Mouse (Mus musculus) adrenal gland, postnatal 10 days (tissue): Measurements from ENCODE around the gene Sult3a2. TPM values are rescaled to one million over a fixed set of nuclear protein-coding genes. Genes with fewer than 3 reads are reported as not detected.
"Not testable (repeated sequence)": the region's sequence is repeated elsewhere in the genome, so short reads cannot be mapped to it uniquely, and the experiment has no call there.

Experiments used
- DNase-seq: peaks from one replicate; pipeline ENCODE4 v3.0.0; 2021; ENCODE audit warnings: mixed read lengths
- long read RNA-seq, 2 experiments: library from polyadenylated mRNA; stranded (forward); transcript quantifications; one replicate each; pipeline ENCODE4 v2.0.0; 2021
- total RNA-seq, 2 experiments: library from RNA; stranded (reverse); gene quantifications; 2 replicates each; pipeline ENCODE4 v1.2.3; 2021

The Sult3a2 gene
- total RNA-seq = not detected
- long read RNA-seq, experiment 1 = 0 reads
- long read RNA-seq, experiment 2 = 0 reads

DNA sequence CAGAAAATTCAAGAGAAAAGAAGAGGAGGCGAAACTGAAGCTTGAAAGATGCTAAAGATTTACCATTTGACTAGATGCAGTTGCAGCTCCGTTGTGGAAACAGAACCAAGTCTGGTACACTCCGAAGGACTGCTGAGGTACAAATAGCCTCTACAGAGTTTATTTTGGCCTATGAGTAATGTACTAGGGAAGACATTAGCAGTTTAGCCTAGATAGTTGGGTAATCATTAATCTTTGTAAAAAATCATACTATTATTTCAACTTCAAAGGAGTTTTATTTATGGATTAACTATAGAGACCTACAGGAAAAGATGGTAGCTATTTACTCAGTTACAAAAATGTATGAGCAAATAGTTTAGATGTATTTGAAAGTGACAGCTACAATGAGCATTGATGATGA, at the start of gene Sult3a2:
Gene Sult3a2, minus strand, starts transcription at position 101 of the 400 bp plus-strand sequence.
- no peak for DNase-seq

- no peak for DNase-seq
These were observed 34.4 kb upstream of the Sult3a2 start for GRCm38 (mm10) chr10:33820892-33821291.

GRCm38 (mm10) chr10:33816923-33817322, 30.4 kb upstream of the Sult3a2 start:
- DNase-seq = no peak

DNA sequence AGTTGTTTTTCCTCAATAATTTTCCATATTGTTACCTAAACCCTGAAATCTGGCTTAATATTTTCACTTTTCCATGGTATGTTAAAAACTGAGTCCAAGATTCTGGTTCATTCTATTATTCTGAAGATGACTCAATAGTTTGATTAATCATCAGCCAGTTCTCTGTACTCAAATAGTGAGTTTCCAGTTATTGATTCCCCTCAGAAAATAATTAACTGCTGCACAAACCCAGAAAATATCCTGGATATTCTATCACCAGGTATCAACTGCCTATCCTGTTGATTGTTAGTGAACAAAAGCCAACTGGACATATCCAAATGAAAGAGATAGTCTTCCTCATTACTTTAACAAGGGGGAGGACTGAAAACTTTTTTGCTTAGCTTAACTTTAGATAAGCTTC, 27.8 kb upstream of the Sult3a2 start:
- no peak for DNase-seq

DNA sequence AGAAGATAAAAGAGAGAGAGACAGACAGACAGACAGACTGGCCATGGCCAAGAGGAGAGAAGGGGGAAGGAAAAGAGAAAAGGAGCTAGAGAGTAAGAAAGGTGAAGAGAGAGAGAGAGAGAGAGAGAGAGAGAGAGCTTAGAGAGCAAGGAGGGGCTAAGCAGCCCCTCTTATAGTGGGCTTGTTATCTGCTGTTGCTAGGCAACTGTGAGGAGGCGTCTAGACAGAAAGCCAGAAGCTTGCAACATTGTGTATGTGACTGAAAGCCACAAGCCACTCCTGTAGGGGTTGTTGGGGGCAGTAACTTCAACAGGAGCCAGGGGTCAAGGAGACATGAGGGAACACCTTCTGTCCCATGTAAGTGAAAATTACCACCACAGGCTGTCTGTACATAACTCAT, 25.3 kb upstream of the Sult3a2 start:
- no peak for DNase-seq

- not testable (repeated sequence) for DNase-seq
These were observed 10.9 kb upstream of the Sult3a2 start for GRCm38 (mm10) chr10:33797221-33797949.

- not testable (repeated sequence) for DNase-seq
These were observed 9.9 kb upstream of the Sult3a2 start for GRCm38 (mm10) chr10:33796269-33796915.

GRCm38 (mm10) chr10:33792166-33792565, 5.7 kb upstream of the Sult3a2 start:
- DNase-seq = not testable (repeated sequence)

DNA sequence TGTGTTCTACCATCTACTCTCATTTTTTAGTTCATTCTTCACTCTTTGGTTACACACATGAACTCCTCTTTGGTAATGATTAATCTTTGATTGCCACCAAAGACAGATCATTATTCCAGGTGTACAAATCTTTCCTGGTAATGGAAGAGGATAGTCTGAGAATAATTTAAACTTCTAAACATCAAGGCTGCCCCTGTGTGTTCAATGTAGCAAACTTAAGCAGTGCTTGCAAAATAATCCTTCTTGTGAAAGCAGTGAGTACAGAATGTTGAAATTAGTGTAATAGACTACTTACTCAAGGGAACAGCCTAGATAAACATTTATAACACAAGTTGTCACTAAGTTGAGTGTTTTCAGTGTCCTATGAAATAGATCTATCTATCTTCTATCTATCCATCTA, 1.0 kb upstream of the Sult3a2 start:
- no peak for DNase-seq

DNA sequence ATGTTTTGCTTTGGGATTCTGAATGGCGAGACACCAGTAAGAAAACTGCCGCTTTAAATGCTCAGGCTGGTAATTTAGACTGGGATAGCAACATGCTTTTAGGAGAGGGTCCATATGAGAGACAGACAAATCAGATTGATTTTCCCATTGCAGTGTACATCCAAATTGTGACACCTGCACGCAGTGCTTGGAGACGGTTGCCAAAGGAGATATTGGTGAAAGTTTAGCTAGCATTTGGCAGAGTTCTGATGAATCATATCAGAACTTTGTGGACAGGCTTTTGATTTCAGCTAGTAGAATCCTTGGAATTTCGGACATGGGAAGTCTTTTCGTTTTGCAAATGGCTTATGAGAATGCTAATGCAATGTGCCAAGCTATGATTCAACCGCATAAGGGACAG, 51.3 kb downstream of the Sult3a2 start:
- not testable (repeated sequence) for DNase-seq

DNA sequence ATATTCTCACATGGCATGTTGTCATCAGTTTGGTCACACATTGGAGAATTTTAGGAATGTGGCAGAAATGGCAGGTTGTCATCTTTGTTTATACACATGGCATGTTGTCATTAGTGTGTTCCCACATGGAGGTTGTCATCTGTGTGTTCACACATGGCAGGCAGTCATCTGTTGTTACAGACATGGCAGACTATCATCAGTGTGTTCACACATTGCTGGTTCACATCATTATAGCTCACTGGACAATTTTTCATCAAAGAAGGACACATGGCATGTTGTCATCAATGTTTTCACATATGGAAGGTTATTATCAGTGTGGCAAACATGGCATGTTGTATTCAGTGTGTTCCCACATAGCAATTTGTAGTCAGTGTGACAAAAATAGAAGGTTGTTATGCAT, 53.3 kb downstream of the Sult3a2 start:
- DNase-seq = no peak

- no peak for DNase-seq
These were observed 53.9 kb downstream of the Sult3a2 start for GRCm38 (mm10) chr10:33732409-33733185.

GRCm38 (mm10) chr10:33723764-33724163, 62.7 kb downstream of the Sult3a2 start:
- no peak for DNase-seq

DNA sequence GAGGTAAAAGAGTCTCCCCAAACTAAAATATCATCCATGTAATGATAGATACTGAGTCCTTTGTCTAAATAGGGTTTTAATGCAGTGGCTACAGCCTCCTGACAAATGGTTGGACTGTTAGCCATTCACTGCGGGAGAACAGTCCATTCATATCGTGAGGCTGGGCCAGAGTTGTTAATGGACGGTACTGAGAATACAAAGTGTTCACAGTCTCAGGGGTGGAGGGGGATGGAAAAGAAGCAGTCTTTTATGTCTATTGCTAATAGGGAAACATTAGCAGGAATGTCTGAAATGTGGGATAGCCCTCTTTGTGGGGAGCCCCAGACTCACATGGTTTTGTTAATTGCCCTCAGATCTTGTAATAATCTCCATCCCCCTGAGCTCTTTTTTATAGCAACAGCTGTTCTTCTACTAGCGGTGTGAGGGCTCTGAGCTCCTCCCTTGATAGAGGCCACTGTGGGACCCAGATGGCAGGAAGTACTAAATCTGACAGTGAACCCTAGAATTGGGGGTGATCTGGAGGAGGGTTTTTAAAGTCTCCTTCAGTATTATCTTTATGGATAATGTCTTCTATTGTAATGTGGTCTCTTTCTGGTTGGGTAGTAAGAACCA, 64.6 kb downstream of the Sult3a2 start:
- no peak for DNase-seq

Other genes with a start within 250 kb of the Sult3a2 start
- under 1 TPM; 0.51 to 0.88 TPM for gene Clvs2, start 161.9 kb downstream of the Sult3a2 start, total RNA-seq
- not detected for gene Sult3a1, start 71.0 kb upstream of the Sult3a2 start, total RNA-seq
- gene Rsph4a, start 118.4 kb upstream of the Sult3a2 start, total RNA-seq = under 1 TPM; 0.09 to 0.27 TPM
- gene Zup1, start 164.6 kb upstream of the Sult3a2 start, total RNA-seq = 10 to 100 TPM; 13.5 to 19.7 TPM
- 10 to 100 TPM; 93.2 to 93.4 TPM for gene Rwdd1, start 232.9 kb upstream of the Sult3a2 start, total RNA-seq